Mouse (Mus musculus) ES-Bruce4 (cell line): ENCODE results near the gene Terf2.

Experiments
- CTCF ChIP-seq: IDR thresholded peaks from one replicate; pipeline ENCODE4 v1.8.1; 2011; ENCODE audit warnings: low read depth, low read length
- POLR2A ChIP-seq: IDR thresholded peaks from one replicate; pipeline ENCODE4 v1.8.1; 2011; ENCODE audit warnings: low read length; ENCODE audit not compliant: insufficient read depth

DNA sequence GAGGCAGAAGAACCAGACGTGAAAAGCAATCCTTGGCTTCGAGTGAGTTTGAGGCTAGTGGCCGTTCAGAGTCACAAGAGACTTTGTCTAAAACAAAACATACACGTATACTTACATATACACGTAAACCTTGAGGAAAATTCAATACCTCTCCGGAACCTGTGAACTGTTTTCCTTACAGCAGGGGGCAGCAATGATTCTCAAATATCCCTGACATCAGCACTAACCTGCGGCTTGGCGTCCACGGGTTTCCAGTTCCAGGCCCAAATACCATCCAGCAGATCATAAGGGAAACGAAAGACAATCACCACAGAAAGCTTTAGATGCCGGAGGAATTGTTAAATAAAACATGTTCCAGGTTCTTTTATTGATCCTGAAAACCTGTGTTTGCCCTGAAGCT is 19.7 kb upstream of the Terf2 start:
- peak; percentile 61 for TF ChIP-seq CTCF
- TF ChIP-seq POLR2A = no peak
